Mouse (Mus musculus) CH12.LX (cell line): ENCODE measurements at regions not wholly inside any gene's neighbourhood (a gene's known extent, or its start where the extent isn't known, plus 50 kb on each side); places are given as distances from the start of the nearest gene placed in this dataset.

Experiments used
- DNase-seq: peaks from one replicate; pipeline ENCODE4 v3.0.0-alpha.2; 2013; ENCODE audit errors: extremely low read depth
- H3K27ac ChIP-seq: 2 replicates; pipeline ENCODE4 v1.5.1; 2012; ENCODE audit warnings: low read depth, mild to moderate bottlenecking, control low read depth, moderate library complexity; ENCODE audit not compliant: insufficient read depth
- H3K27me3 ChIP-seq: replicated peaks from 2 replicates; pipeline ENCODE3; 2012; ENCODE audit warnings: inconsistent platforms
- H3K36me3 ChIP-seq, 2 experiments: replicated peaks in 1 of 2; 2 replicates each; pipeline versions ENCODE3 to v1.6.1; 2012; ENCODE audit warnings: inconsistent platforms in 1 of 2, low read length in 1 of 2, mild to moderate bottlenecking in 1 of 2, mixed read lengths in 1 of 2, moderate library complexity in 1 of 2; ENCODE audit not compliant: control insufficient read depth in 1 of 2, insufficient read depth in 1 of 2
- H3K4me1 ChIP-seq, 2 experiments: 2 replicates each; pipeline ENCODE4 v1.6.1; 2012; ENCODE audit warnings: inconsistent platforms in 1 of 2, moderate library complexity in 1 of 2; ENCODE audit not compliant: insufficient read depth in 2 of 2, control insufficient read depth in 1 of 2
- H3K4me2 ChIP-seq: 2 replicates; pipeline ENCODE4 v1.6.1; 2012; ENCODE audit warnings: low read depth, mild to moderate bottlenecking, control low read depth; ENCODE audit not compliant: poor library complexity, insufficient read depth, severe bottlenecking
- H3K4me3 ChIP-seq, 3 experiments: fragments of 150-350 bp in 1 of 3; sonication (generic) in 1 of 3; replicated peaks in 1 of 3; 2 replicates each; pipeline versions ENCODE3 to v1.5.1; 2011 to 2012; ENCODE audit warnings: low read depth in 2 of 3, low read length in 2 of 3, mild to moderate bottlenecking in 2 of 3, moderate library complexity in 2 of 3, control low read depth in 1 of 3, improper control_type of control experiment in 1 of 3, inconsistent platforms in 1 of 3, mixed read lengths in 1 of 3; ENCODE audit not compliant: poor library complexity in 1 of 3
- H3K79me2 ChIP-seq: replicated peaks from 2 replicates; pipeline ENCODE4 v1.6.1; 2012; ENCODE audit warnings: mild to moderate bottlenecking, moderate library complexity; ENCODE audit not compliant: control insufficient read depth, poor library complexity, insufficient read depth, severe bottlenecking; ENCODE audit errors: extremely low read depth
- H3K9ac ChIP-seq: 2 replicates; pipeline ENCODE4 v1.6.1; 2012; ENCODE audit warnings: low read depth, mild to moderate bottlenecking, control low read depth, moderate library complexity; ENCODE audit not compliant: insufficient read depth
- H3K9me3 ChIP-seq: replicated peaks from 2 replicates; pipeline ENCODE3; 2012; ENCODE audit warnings: low read length, inconsistent platforms, mixed read lengths
- CHD1 ChIP-seq: IDR thresholded peaks from 2 replicates; pipeline ENCODE4 v1.6.1; 2012; ENCODE audit warnings: low read depth, low read length, improper control_type of control experiment, inconsistent platforms
- CHD2 ChIP-seq: IDR thresholded peaks from 2 replicates; pipeline ENCODE4 v1.6.1; 2011; ENCODE audit warnings: low read length, improper control_type of control experiment
- CTCF ChIP-seq, 2 experiments: IDR thresholded peaks in 1 of 2; conservative IDR thresholded peaks in 1 of 2; 2 replicates each; pipeline ENCODE4 v1.5.1; 2011 to 2012; ENCODE audit warnings: low read depth in 2 of 2, low read length in 2 of 2, improper control_type of control experiment in 1 of 2, inconsistent platforms in 1 of 2, mild to moderate bottlenecking in 1 of 2, moderate library complexity in 1 of 2
- GABPA ChIP-seq: IDR thresholded peaks from 2 replicates; pipeline ENCODE4 v1.6.1; 2012; ENCODE audit warnings: low read depth, low read length, improper control_type of control experiment, inconsistent platforms; ENCODE audit not compliant: insufficient replicate concordance
- HCFC1 ChIP-seq: IDR thresholded peaks from 2 replicates; pipeline ENCODE4 v1.6.1; 2012; ENCODE audit warnings: low read depth, mild to moderate bottlenecking, inconsistent platforms, low read length, improper control_type of control experiment
- IRF4 ChIP-seq: IDR thresholded peaks from 2 replicates; pipeline ENCODE4 v1.6.1; 2014; ENCODE audit warnings: low read depth, mild to moderate bottlenecking, inconsistent platforms, low read length, improper control_type of control experiment
- JUN ChIP-seq: IDR thresholded peaks from 2 replicates; pipeline ENCODE4 v1.6.1; 2011; ENCODE audit warnings: low read depth, mild to moderate bottlenecking, low read length, improper control_type of control experiment, moderate library complexity; ENCODE audit not compliant: insufficient read depth
- KAT2A ChIP-seq: IDR thresholded peaks from 2 replicates; pipeline ENCODE4 v1.6.1; 2012; ENCODE audit warnings: low read length, improper control_type of control experiment, inconsistent platforms; ENCODE audit not compliant: insufficient replicate concordance
- MXI1 ChIP-seq: IDR thresholded peaks from 2 replicates; pipeline ENCODE4 v1.6.1; 2011; ENCODE audit warnings: mild to moderate bottlenecking, low read depth, low read length, improper control_type of control experiment
- MYC ChIP-seq: IDR thresholded peaks from 2 replicates; pipeline ENCODE4 v1.6.1; 2011; ENCODE audit warnings: low read depth, mild to moderate bottlenecking, improper control_type of control experiment, low read length
- NRF1 ChIP-seq: IDR thresholded peaks from 2 replicates; pipeline ENCODE4 v1.6.1; 2014; ENCODE audit warnings: low read depth, mild to moderate bottlenecking, inconsistent platforms, low read length, improper control_type of control experiment, moderate library complexity
- PAX5 ChIP-seq: IDR thresholded peaks from 2 replicates; pipeline ENCODE4 v1.6.1; 2012; ENCODE audit warnings: low read length, inconsistent platforms, mixed read lengths
- POLR2AphosphoS2 ChIP-seq: IDR thresholded peaks from 2 replicates; pipeline ENCODE4 v1.6.1; 2011; ENCODE audit warnings: low read depth, low read length, improper control_type of control experiment
- RCOR1 ChIP-seq: conservative IDR thresholded peaks from 2 replicates; pipeline ENCODE4 v1.6.1; 2012; ENCODE audit warnings: low read depth, mild to moderate bottlenecking, inconsistent platforms, low read length, improper control_type of control experiment
- SMC3 ChIP-seq: IDR thresholded peaks from 2 replicates; pipeline ENCODE4 v1.6.1; 2011; ENCODE audit warnings: low read depth, low read length, improper control_type of control experiment
- TBP ChIP-seq: conservative IDR thresholded peaks from 2 replicates; pipeline ENCODE4 v1.6.1; 2011; ENCODE audit warnings: low read depth, low read length, improper control_type of control experiment
- USF1 ChIP-seq: IDR thresholded peaks from 2 replicates; pipeline ENCODE4 v1.6.1; 2014; ENCODE audit warnings: low read depth, mild to moderate bottlenecking, inconsistent platforms, low read length, improper control_type of control experiment
- ZMIZ1 ChIP-seq: IDR thresholded peaks from 2 replicates; pipeline ENCODE4 v1.6.1; 2012; ENCODE audit warnings: low read depth, mild to moderate bottlenecking, inconsistent platforms, low read length, improper control_type of control experiment
- ZNF384 ChIP-seq: IDR thresholded peaks from 2 replicates; pipeline ENCODE4 v1.6.1; 2012; ENCODE audit warnings: low read depth, low read length, improper control_type of control experiment, inconsistent platforms
- dilution Hi-C: fragments of 300-500 bp; cut with MboI; formaldehyde crosslinking; loops from 2 replicates; pipeline ENCODE4 v1.14.3; 2020; ENCODE audit warnings: low sequenced_read_pairs; ENCODE audit not compliant: extremely low pct_unique_long_range_greater_than_20kb, extremely low pct_ligation_motif_present
- in situ Hi-C: fragments of 300-500 bp; cut with MboI; formaldehyde crosslinking; loops from 3 replicates; pipeline ENCODE4 v1.14.3; 2019; ENCODE audit warnings: low sequenced_read_pairs, low pct_ligation_motif_present, low pct_unique_long_range_greater_than_20kb, mixed read lengths

- H3K4me3 ChIP-seq = no peak overlapping the region
- DNase-seq = no peak
- in situ Hi-C loops = no loop called here
Observed at GRCm38 (mm10) chr1:34701436-34701835, 122.0 kb downstream of the Amer3 start.

GRCm38 (mm10) chr1:34709089-34709488 is 129.6 kb downstream of the Amer3 start:
- dilution Hi-C loops (no loop called here), in situ Hi-C loops (no loop called here)
- Histone ChIP-seq H3K27me3 (peaks cover 5% of the 10 kb centered on the region), H3K79me2 (no peaks in the 10 kb centered on the region), H3K9ac (no peak overlapping the region), H3K4me2 (no peak overlapping the region), H3K4me1 (no peaks in the 10 kb centered on the region), H3K27ac (no peak overlapping the region), H3K36me3 (no peaks in the 10 kb centered on the region), H3K9me3 (no peaks in the 10 kb centered on the region), H3K4me3 (no peak overlapping the region)
- TF ChIP-seq CHD1 = no peak
- no peak for DNase-seq

More at GRCm38 (mm10) chr1:34701436-34701835, 122.0 kb downstream of the Amer3 start:
- Histone ChIP-seq H3K79me2 (no peaks in the 10 kb centered on the region), H3K9me3 (no peaks in the 10 kb centered on the region), H3K4me2 (no peak overlapping the region), H3K36me3 (no peaks in the 10 kb centered on the region), H3K27me3 (peaks cover 5% of the 10 kb centered on the region), H3K9ac (no peak overlapping the region), H3K4me1 (0 out of 4 replicates have a peak, but pooled peaks cover 0 to 4% of the 10 kb centered on the region in 2 experiments), H3K27ac (no peak overlapping the region)
- dilution Hi-C loops = no loop called here
- no peak for TF ChIP-seq JUN
- no peak for TF ChIP-seq SMC3
- TF ChIP-seq USF1 = no peak
- no peak for TF ChIP-seq KAT2A
- no peak for TF ChIP-seq CHD2
- no peak for TF ChIP-seq NRF1
- no peak for TF ChIP-seq POLR2AphosphoS2
- TF ChIP-seq GABPA = no peak
- no peak for TF ChIP-seq TBP
- TF ChIP-seq CTCF (conservative IDR thresholded peaks at IDR 0.05 in 1 of 2, IDR thresholded peaks at IDR 0.05 in 1 of 2; ENCODE audit: low read depth in 2 of 2, low read length in 2 of 2) = no peak
- no peak for TF ChIP-seq MXI1
- no peak for TF ChIP-seq ZNF384
- no peak for TF ChIP-seq MYC
- no peak for TF ChIP-seq ZMIZ1
- no peak for TF ChIP-seq RCOR1
- TF ChIP-seq HCFC1 = no peak
- TF ChIP-seq IRF4 = no peak
- TF ChIP-seq PAX5 = no peak
